Mouse (Mus musculus): ENCODE measurements around the gene Ppp1r9b. TPM values are rescaled to one million over a fixed set of nuclear protein-coding genes. Genes with fewer than 3 reads are reported as not detected.
A peak's percentile ranks its signal among the peaks of the same experiment; 100 is the strongest.

Gene Ppp1r9b
- polyA plus RNA-seq, 1 experiment from 2014 or later = 70.2 TPM

DNA sequence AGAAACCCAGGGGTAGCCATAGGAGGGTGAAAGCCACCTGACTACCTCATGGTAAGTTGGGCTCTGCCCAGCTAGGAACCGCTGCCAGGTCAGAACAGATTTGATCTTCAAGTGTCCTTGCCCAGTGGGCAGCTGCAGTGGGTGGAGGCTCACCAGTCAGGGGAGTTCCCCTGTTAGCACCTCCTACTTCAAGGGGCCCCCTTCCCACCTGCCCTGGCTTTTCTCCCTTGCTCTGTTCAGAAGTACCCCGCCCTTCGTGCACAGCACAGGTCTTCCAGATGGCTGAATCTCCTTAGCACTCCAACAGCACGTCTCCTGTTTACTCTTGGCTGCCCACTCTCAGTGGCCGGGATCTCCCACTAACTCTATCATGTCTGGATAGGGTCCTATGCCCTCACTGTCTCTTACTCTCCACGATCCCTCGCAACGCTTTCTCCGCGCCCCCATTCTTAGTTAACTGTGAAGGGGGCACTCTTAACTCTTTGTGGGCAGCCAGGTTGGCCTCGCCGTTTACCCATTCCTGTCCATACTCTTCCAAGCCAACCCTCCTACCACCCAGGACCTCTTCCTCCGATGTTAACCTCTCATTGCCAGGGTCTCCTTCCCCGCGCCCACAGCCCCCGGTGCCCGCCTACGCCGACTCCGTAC lies 49.8 kb downstream of the Ppp1r9b start:
- H3K27me3 ChIP-seq = no peaks in the 10 kb centered on the region
- peak; percentile 12 for DNase-seq (ENCODE audit: low read depth, low spot score)
- in situ Hi-C loops (cut with MboI; ENCODE audit: low pct_unique_long_range_greater_than_20kb) = loop anchor here (5.0 to 10.0 kb wide), 3 partner anchors 63 to 214 kb away; partner anchors contain the start of gene Sgca
- ChIA-PET CTCF (interaction anchor here (1.0 to 2.0 kb wide), 5 partner anchors 13 to 63 kb away, joined by 3 to 8 read pairs (median 4); no protein-coding TSS in a partner anchor), POLR2A (interaction anchor here (0.9 to 1.3 kb wide), 3 partner anchors 31 to 51 kb away, joined by 4 to 6 read pairs (median 4); partner anchors contain the start of genes Ppp1r9b and Samd14)
- TF ChIP-seq CTCF (IDR thresholded peaks at IDR 0.05) = no peak
- ATAC-seq = peak; percentile 13

DNA sequence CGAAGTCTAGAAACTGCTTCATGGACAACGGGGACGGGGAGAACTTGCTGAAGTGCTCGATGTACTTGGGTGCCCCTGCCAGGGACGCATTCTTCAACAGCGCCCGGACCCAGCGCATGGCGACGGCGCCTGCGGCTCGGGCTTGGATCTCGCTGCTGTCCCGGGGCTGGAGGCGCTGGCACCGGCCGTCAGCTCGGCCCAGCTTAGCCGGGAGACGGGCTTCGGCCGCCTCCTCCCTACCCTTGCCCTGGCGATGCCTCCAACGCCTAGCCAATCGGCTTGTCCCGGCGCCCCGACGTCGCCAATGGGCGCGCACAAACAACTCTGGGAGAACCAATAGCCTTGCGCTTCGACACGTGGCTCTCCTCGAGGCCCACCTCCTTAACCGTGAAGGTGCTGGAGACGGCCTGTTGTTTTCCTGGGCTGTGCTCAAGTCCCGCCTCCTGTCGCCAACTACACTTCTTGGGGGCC lies 50.3 kb downstream of the Ppp1r9b start, which contains the start of gene Pdk2:
Pdk2 (minus strand) TSS at position 216 of the 471 bp plus-strand sequence.
- in situ Hi-C loops (cut with MboI; ENCODE audit: low pct_unique_long_range_greater_than_20kb) = loop anchor here (5.0 to 10.0 kb wide), 3 partner anchors 64 to 214 kb away; partner anchors contain the start of gene Sgca
- H3K27me3 ChIP-seq = no peaks in the 10 kb centered on the region
- DNase-seq (ENCODE audit: low read depth, low spot score) (peak; percentile 84), ATAC-seq (peak; percentile 87)
- TF ChIP-seq CTCF (IDR thresholded peaks at IDR 0.05) = no peak
- POLR2A ChIA-PET = interaction anchor here (0.5 to 1.3 kb wide), 6 partner anchors 16 to 64 kb away, joined by 3 to 5 read pairs (median 4); partner anchors contain the start of gene Samd14
- CTCF ChIA-PET = interaction anchor here (0.7 to 2.9 kb wide), 9 partner anchors 10 to 63 kb away, joined by 3 to 16 read pairs (median 4); no protein-coding TSS in a partner anchor

DNA sequence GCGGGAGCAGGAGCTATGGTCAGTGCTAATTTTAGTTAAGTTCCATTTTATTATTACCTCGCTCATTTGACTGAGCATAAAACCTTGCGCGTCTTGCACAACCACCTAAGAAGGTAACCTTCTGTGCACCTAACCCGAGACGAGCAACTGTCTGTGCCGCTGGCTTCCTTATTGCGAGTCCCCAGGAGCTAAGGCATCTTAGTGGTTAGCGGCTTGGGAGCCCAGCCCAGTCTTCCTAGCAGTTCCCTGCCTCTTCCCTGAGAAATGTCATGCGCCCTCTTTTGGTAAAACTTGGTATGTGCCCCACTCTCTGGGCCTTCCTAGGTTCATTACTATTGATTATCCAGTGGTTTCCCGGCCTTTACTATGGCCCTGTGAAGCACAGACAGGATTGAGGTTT lies 51.3 kb downstream of the Ppp1r9b start:
- DNase-seq (ENCODE audit: low read depth, low spot score) = no peak
- CTCF ChIA-PET = interaction anchor here (0.7 to 2.9 kb wide), 16 partner anchors 9 to 75 kb away, joined by 3 to 16 read pairs (median 4); no protein-coding TSS in a partner anchor
- TF ChIP-seq CTCF (IDR thresholded peaks at IDR 0.05) = no peak
- in situ Hi-C loops (cut with MboI; ENCODE audit: low pct_unique_long_range_greater_than_20kb) = loop anchor here (5.0 to 10.0 kb wide), 3 partner anchors 65 to 213 kb away; partner anchors contain the start of gene Sgca
- POLR2A ChIA-PET = interaction anchor here (0.9 to 1.3 kb wide), 4 partner anchors 31 to 63 kb away, joined by 4 to 5 read pairs (median 4); partner anchors contain the start of gene Samd14
- ATAC-seq = peak; percentile 34
- H3K27me3 ChIP-seq = no peaks in the 10 kb centered on the region

DNA sequence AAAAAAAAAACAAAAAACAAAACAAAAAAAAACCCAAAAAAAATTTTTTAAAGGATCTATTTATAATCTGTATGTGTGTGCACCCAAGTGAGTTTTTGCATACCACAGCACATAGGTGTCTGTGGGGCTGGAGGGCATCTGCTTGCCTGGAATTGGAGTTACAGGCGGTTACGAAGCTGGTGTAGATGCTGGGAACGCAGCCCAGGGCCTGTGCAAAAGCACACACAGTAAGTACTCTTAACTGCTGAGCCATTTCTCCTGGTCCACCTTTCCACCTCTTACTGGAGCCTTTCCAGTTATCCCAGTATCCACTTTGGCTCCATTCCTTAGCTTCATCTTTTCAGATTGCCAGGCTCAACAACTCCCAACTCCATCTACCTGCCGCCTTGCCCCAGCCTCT lies 52.2 kb downstream of the Ppp1r9b start:
- DNase-seq (ENCODE audit: low read depth, low spot score) (no peak), ATAC-seq (no peak)
- CTCF ChIA-PET = interaction anchor here (1.1 to 2.9 kb wide), 8 partner anchors 8 to 62 kb away, joined by 3 to 16 read pairs (median 6); no protein-coding TSS in a partner anchor
- POLR2A ChIA-PET = interaction anchor here (1.1 to 1.2 kb wide), 2 partner anchors 24 to 33 kb away, joined by 3 to 4 read pairs; partner anchors contain the start of gene Itga3
- no peaks in the 10 kb centered on the region for H3K27me3 ChIP-seq
- TF ChIP-seq CTCF (IDR thresholded peaks at IDR 0.05) = no peak
- in situ Hi-C loops (cut with MboI; ENCODE audit: low pct_unique_long_range_greater_than_20kb) = loop anchor here (5.0 to 10.0 kb wide), 3 partner anchors 64 to 212 kb away; partner anchors contain the start of gene Sgca

- CTCF ChIA-PET = interaction anchor here (2.9 kb wide), 1 partner anchor 27 kb away, joined by 16 read pairs; no protein-coding TSS in a partner anchor
- no peak for TF ChIP-seq CTCF (IDR thresholded peaks at IDR 0.05)
- in situ Hi-C loops (cut with MboI; ENCODE audit: low pct_unique_long_range_greater_than_20kb) = loop anchor here (5.0 to 10.0 kb wide), 3 partner anchors 64 to 211 kb away; partner anchors contain the start of gene Sgca
- ATAC-seq = no peak
- H3K27me3 ChIP-seq = no peaks in the 10 kb centered on the region
- POLR2A ChIA-PET = interaction anchor here (1.1 to 1.2 kb wide), 2 partner anchors 23 to 33 kb away, joined by 3 to 4 read pairs; partner anchors contain the start of gene Itga3
- no peak for DNase-seq (ENCODE audit: low read depth, low spot score)
These were observed 52.8 kb downstream of the Ppp1r9b start for GRCm38 (mm10) chr11:95043608-95044007.

GRCm38 (mm10) chr11:95044185-95044870 lies 53.5 kb downstream of the Ppp1r9b start:
- TF ChIP-seq CTCF (IDR thresholded peaks at IDR 0.05) = no peak
- in situ Hi-C loops (cut with MboI; ENCODE audit: low pct_unique_long_range_greater_than_20kb) = loop anchor here (5.0 to 10.0 kb wide), 3 partner anchors 63 to 210 kb away; partner anchors contain the start of gene Sgca

GRCm38 (mm10) chr11:95046980-95047680 lies 56.3 kb downstream of the Ppp1r9b start:
- DNase-seq (ENCODE audit: low read depth, low spot score) (no peak), ATAC-seq (no peak)
- TF ChIP-seq CTCF (IDR thresholded peaks at IDR 0.05) = no peak
- ChIA-PET CTCF (interaction anchor here (1.0 to 2.7 kb wide), 8 partner anchors 12 to 61 kb away, joined by 3 to 18 read pairs (median 4); no protein-coding TSS in a partner anchor), POLR2A (interaction anchor here (1.0 kb wide), 1 partner anchor 25 kb away, joined by 3 read pairs; no protein-coding TSS in a partner anchor)
- no peaks in the 10 kb centered on the region for H3K27me3 ChIP-seq
- in situ Hi-C loops (cut with MboI; ENCODE audit: low pct_unique_long_range_greater_than_20kb) = loop anchor here (10.0 kb wide), 1 partner anchor 208 kb away; no protein-coding TSS in a partner anchor

More at GRCm38 (mm10) chr11:95044185-95044870, 53.5 kb downstream of the Ppp1r9b start:
- ChIA-PET CTCF (interaction anchor here (1.1 kb wide), 1 partner anchor 60 kb away, joined by 3 read pairs; no protein-coding TSS in a partner anchor), POLR2A (interaction anchor here (1.2 kb wide), 1 partner anchor 22 kb away, joined by 3 read pairs; no protein-coding TSS in a partner anchor)
- no peak for ATAC-seq
- no peak for DNase-seq (ENCODE audit: low read depth, low spot score)
- no peaks in the 10 kb centered on the region for H3K27me3 ChIP-seq

DNA sequence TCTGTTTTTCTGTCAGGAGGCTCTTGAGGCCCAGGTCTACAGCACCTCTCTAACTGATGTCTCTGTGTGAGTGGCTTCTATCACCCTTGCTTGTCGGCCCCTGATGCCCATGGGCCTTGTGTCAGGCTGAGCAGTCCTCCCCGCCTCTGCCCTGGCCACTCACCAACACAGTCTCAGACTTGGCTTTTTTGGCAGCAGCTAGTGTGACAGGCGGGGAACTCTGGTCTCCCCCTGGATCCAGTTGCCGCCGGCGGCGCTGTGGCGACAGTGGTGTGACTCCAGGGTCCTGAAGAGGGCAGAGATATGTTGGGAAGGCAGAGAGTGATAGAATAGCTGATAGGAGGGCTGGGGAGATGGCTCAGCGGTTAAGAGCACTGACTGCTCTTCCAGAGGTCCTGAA lies 62.2 kb downstream of the Ppp1r9b start:
- TF ChIP-seq CTCF (IDR thresholded peaks at IDR 0.05) = no peak
- DNase-seq (ENCODE audit: low read depth, low spot score) (no peak), ATAC-seq (no peak)
- no peaks in the 10 kb centered on the region for H3K27me3 ChIP-seq
- ChIA-PET POLR2A (no interaction called here), CTCF (no interaction called here)
- in situ Hi-C loops (cut with MboI; ENCODE audit: low pct_unique_long_range_greater_than_20kb) = no loop called here

Other genes starting within 250 kb of the Ppp1r9b start
- gene Cdc34b, start 249.3 kb upstream of the Ppp1r9b start, polyA plus RNA-seq (2021) = 2.2 TPM
- gene Tmem92, start 208.3 kb upstream of the Ppp1r9b start, polyA plus RNA-seq (2021) = not detected
- gene Col1a1, start 54.8 kb upstream of the Ppp1r9b start, polyA plus RNA-seq (2021) = 2.2 TPM
- not detected for gene Hils1, start 23.4 kb upstream of the Ppp1r9b start, polyA plus RNA-seq (2021)
- 0.47 TPM for gene Sgca, start 14.7 kb upstream of the Ppp1r9b start, polyA plus RNA-seq (2021)
- 32.3 TPM for gene Samd14, start 18.8 kb downstream of the Ppp1r9b start, polyA plus RNA-seq (2021)
- 61.5 TPM for gene Pdk2, start 50.3 kb downstream of the Ppp1r9b start, polyA plus RNA-seq (2021)
- gene Itga3, start 85.8 kb downstream of the Ppp1r9b start, polyA plus RNA-seq (2021) = 355 TPM
- gene Dlx3, start 129.1 kb downstream of the Ppp1r9b start, polyA plus RNA-seq (2021) = not detected
- 1.3 TPM for gene Dlx4, start 155.2 kb downstream of the Ppp1r9b start, polyA plus RNA-seq (2021)